Mouse (Mus musculus) adrenal gland, adult (tissue): ENCODE data around the gene Astn1.
A peak's percentile ranks its signal among the peaks of the same experiment; 100 is the strongest.

Experiments
- DNase-seq, 2 experiments: peaks; one replicate each; pipeline ENCODE4 v3.0.0; 2022 to 2023; ENCODE audit warnings: low spot score in 1 of 2; ENCODE audit not compliant: inconsistent age in 2 of 2

The Astn1 gene

GRCm38 (mm10) chr1:158361964-158362291, at the start of gene Astn1:
Gene Astn1 (plus strand): TSS chr1:158362273.
- DNase-seq = no peak

GRCm38 (mm10) chr1:158323325-158323724, 38.7 kb upstream of the Astn1 start:
- DNase-seq = no peak

DNA sequence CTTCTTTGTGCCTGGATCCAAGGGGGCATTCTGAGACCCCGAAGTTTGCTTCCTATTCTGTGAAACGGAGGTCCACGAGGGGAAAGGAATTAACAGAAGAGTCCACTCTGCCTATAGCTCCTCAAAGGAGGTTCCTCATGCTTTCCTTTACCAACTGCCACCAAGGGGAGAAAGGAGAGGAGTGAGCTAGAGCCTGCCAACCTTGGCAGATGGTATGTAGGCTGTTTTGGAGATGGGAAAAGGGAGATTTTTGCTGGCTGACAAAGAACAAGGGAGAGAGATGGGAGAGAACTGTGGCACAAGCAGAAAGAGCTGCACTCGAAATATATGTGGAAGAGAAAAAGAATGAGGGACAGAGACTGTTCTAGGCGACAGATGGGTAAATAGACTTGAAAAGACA, 33.9 kb upstream of the Astn1 start:
- no peak for DNase-seq

GRCm38 (mm10) chr1:158328839-158329238, 33.2 kb upstream of the Astn1 start:
- no peak for DNase-seq

DNA sequence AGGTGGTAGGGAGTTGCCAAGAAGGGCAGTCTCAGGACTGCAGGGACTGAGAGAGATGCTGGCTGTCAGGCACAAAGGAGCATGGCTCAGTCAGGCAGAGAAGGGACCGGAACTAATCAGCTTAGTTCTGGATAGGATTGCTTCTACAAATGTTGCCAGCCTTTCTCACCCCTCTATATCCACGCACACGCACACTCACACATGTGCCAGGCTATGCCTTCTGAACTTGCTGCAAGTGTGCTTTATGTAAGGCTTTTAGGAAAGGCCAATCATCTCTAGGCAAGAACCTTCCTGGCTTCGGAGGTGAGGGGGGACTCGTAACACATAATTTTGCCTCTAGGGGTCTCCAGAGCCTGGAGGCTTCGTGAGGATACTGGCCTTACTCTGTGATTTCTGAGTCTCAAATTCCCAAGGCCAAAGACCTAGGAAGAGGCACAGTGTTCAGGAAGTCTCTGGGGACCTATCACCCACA, 18.8 kb upstream of the Astn1 start:
- DNase-seq = no peak

DNA sequence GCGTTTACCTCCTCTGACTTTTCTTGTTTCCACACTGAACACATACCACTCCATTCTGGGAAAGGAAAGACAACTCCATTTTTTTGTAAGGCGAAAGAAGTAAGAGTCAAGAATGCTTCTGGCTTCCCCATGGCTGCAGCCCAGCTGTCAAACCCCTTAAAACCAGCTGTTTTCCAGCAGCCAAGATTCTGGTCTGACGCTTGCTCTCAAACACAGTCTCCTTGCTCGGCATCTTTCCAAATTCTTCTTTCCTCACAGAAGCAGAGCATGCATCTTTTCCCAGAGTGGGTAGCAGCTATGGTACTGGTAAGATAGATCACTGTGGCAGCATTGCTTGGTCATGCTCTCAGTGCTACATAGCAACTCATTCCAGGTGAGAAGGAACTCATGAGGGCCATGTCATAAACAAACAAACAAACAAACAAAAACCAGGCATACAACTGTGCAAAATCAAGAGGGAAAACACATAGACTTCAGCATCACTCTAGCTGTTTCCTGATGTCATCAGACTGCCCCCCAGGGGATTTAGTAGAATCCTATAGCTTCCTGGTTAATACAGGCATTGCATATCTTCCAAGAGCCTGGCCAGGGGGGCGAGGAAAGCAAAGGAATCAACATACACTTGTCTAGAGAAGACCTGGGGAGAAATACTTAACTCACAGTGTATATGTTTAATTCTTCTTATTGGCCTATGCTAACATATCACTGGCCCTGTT, 8.3 kb upstream of the Astn1 start:
- no peak for DNase-seq

DNA sequence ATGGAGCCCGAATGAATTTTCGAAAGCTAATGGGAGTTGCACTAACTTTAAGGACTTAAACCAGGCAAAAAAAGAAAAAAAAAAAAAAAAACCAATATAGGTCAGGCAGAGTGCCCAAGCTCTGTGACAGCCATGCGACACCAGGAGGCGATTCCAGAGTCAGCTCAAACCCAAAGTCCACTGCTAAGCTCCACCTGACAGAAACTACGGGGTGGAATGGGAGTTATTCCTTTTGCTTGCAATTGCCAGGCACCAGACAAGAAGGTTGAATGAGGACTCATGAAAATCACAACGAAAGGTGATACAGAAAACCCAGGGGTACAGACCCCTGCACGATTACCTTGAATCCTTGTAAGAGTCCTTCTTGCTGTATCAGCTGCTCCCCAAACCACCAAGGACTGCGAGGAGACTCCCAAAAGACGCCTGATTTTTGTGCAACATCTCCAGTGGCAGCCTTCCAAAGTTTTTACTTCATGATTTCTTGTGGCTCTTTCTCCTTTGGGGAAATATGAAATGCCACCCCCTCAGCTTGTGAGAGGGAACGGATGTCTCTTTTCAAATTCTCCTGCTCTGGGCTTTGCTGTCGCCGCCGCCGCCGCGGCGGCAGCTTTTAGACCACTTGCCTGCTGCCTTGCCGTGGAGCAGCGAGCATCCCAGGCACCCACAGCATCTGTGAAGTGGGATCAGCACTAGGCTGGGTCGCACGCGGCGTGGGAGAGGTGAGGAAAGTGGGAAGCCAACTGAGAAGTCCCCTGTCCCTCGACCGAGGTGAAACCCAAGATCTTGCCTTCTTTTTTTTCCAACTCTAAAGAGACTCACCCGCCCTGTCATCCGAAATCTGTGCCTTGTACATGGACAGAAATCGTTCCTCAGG, 6.7 kb upstream of the Astn1 start:
- DNase-seq = peak in 1 of 2 experiments; percentile 53

- peak; percentile 82 to 93 for DNase-seq
Measured at GRCm38 (mm10) chr1:158356051-158356461, 6.0 kb upstream of the Astn1 start, which contains the start of gene Brinp2. Gene Brinp2 (minus strand): TSS chr1:158356326.

GRCm38 (mm10) chr1:158362292-158363101, 424 bp downstream of the Astn1 start:
- peak in 1 of 2 experiments; percentile 37 for DNase-seq

DNA sequence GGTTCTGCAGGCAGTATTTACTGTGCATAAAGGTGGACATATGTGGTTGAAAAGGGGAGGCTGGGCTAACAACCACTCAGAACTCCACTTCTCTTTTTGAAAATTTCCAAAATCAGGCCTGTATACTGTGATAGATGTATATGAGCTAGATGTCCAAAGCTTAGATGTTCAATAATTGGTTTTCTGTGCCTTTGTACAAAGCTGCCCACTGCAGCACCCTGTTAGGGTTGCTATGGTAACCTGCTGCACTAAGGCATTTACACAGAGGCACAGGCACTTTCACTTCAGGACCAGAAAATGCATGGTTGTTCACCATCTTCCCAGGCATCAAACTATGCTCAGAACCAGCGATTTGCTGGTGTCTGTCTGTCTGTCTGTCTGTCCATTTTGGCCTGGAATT, 2.4 kb downstream of the Astn1 start:
- DNase-seq = no peak

DNA sequence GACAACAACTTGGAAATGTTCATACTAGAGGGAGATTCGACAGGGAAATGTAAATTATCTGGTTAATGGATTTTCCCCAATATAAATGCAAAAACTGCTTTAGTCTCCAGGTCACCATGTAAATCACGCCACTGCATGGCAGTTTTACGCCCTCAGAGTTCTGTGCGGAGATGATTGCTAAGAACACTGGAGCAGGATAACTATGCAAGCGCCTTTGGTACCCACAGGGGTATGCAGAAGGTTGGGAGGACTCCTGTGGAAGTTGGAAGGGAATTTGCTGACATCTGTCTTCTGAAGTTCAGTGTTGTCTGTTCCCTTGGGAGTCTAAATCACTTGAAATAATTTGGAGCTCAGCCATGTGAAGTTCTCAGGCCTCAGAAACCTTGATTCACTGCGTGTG, 20.2 kb downstream of the Astn1 start:
- DNase-seq = no peak

- no peak for DNase-seq
Measured at GRCm38 (mm10) chr1:158383210-158383609, 21.1 kb downstream of the Astn1 start.

DNA sequence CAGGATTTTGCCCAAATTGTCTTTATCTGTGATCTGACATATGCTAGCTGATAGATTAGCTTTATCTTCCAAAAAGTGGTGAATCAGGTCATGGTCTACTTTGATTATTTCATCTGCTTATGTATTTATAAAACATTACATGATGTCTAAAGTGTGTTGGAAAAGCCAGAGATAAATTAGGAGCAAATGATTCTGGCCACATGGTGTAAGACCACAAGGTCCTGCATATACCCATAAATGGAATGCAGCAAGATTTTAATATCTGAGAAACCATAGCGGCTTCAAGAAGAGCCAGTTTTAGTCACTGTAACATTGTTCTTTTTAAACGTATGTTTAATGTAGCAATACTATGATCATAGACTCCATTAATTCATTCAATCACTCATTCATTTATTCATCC, 23.2 kb downstream of the Astn1 start:
- DNase-seq = no peak

DNA sequence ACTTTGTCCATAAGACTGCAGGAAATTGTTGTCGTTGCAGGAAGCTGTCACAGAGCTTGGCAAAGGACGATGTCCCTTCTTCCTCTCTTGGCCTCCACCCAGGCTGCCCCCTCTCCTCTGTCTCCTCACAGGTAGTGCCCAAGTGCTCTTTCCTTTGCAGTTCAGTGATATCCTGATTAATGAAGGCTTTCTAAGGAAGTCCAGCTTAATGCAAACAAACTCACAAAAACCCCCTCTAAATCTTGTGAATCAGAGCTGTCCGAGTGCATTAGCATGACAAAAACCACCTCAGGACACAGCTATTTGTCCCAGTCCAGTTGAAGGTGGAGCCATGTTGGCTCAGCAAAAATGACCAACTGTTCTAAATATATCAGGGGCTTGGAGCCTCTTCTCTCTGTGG, 24.7 kb downstream of the Astn1 start:
- DNase-seq = no peak

DNA sequence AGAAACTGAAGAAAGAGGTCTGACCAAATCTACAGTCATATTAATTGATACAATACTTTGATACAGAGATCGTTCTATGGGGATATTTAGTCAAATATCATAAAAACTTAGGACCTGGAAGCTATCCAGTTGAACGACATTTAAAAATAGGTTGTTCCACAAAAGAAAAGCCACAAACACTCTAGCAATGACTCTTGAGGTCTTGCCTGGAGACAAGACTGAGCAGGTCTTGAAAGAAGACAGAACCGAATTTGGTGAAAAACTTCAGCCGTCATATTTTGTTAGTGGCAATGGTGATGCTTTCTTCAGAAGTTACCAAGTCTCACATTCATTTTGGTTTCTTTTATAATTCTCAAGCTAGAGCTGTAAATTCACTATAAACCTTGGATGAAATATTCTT, 26.9 kb downstream of the Astn1 start:
- DNase-seq = no peak

GRCm38 (mm10) chr1:158390693-158391092, 28.6 kb downstream of the Astn1 start:
- no peak for DNase-seq

DNA sequence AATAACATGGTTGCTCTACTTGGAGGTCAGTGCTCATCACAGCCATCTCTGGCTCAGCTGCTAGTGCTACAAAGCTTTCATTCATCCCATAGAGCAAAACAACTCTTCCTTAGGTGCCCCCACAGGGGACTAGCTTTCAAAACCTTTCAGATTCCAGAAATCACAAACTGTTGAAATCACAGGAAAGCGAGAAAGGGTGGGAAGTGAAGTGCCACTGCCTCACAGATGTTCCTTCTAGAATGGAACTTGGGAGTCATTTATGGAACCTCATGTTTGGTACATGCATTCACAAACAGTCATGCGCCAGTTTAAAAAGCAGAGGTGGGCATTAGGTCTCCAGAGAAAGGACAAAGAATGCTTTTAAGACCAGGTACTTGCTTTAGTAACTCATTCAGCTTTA, 35.0 kb downstream of the Astn1 start:
- DNase-seq = no peak

DNA sequence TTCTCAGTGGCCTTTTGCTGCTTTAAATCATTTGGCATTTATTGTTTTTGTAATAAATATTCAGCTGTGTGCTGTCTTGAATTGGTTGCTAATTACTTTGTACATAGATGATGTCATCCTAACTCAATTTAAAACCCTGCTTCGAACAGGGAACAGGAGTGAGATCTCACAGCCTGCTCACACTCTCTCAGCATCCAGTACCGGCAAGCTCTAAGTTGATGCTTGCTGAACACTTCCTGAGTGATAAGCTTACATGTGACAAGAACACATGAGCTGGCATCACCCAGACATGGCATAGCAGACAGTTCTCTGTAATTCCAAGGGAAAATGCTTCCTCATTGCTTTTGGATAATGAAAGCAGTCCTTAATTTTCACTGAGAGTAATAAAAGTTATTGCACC, 38.8 kb downstream of the Astn1 start:
- no peak for DNase-seq

DNA sequence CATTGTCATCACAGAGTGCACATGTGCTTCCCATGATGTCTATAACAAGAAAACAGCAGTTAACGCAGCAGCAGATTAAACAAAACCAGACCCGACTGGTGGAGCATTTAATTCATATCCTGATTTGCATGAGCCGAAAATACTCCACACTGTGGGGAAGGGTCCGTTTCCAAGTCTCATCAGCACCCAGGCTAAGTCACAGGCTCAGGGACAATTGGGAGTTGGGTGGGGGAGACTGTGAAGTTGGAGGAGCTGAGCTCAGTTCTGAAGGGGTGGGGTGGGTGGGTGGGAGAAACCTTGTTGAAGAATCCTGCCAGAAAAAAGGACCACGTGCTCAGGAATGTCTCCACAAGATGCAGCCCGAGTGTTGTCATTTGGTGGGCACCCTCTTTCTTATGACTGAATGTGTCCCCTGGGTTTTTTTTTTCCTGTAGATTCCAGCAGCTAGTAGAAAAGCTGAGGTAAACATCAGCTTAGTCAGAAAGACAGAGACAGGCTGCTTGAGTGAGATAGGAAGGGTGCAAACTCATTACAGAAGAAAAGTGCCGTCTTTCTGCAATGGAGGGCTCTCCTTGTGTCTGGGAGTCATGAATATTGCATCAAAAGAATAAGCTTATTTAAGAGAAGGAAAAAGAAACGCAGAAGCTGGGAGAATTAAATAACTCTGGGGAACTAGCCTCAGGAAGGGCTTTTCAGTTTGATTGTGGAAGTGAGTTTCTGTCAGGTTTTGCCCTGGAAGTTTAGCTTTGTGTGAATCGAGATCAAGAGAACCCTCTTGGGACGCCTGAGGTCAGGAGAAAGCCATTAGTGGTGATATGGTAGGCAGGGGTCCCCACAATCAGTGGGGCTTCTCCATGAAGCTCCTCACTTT, 44.1 kb downstream of the Astn1 start:
- DNase-seq = no peak

GRCm38 (mm10) chr1:158408124-158408523, 46.1 kb downstream of the Astn1 start:
- no peak for DNase-seq
